Mouse (Mus musculus) bone marrow, adult 2 months (tissue): ENCODE data around the gene Plk5. TPM values are rescaled to one million over a fixed set of nuclear protein-coding genes. Genes with fewer than 3 reads are reported as not detected.
A peak's percentile ranks its signal among the peaks of the same experiment; 100 is the strongest.

Experiments used
- H3K27ac ChIP-seq: fragments of 200-500 bp; 2 replicates; pipeline ENCODE4 v1.5.1; 2012; ENCODE audit warnings: low read depth, mild to moderate bottlenecking, control low read depth, inconsistent platforms, low read length; ENCODE audit not compliant: control insufficient read depth, poor library complexity, insufficient read depth
- H3K4me1 ChIP-seq: fragments of 200-500 bp; 2 replicates; pipeline ENCODE4 v1.6.1; 2011; ENCODE audit warnings: low read length; ENCODE audit not compliant: control insufficient read depth, insufficient read depth
- H3K4me3 ChIP-seq: fragments of 200-500 bp; replicated peaks from 2 replicates; pipeline ENCODE3; 2011; ENCODE audit warnings: mild to moderate bottlenecking, low read depth, low read length, control low read depth; ENCODE audit not compliant: control insufficient read depth
- CTCF ChIP-seq: fragments of 200-500 bp; IDR thresholded peaks from 2 replicates; pipeline ENCODE4 v1.5.1; 2011; ENCODE audit warnings: low read length, control low read depth; ENCODE audit not compliant: control insufficient read depth, insufficient read depth
- POLR2A ChIP-seq: fragments of 200-500 bp; IDR thresholded peaks from 2 replicates; pipeline ENCODE4 v1.6.1; 2011; ENCODE audit warnings: low read depth, mild to moderate bottlenecking, control low read depth, low read length, borderline replicate concordance; ENCODE audit not compliant: control insufficient read depth
- WGBS: fragments of 180-500 bp; shearing (Covaris S2); methylation state at CpG from one replicate; pipeline ENCODE4 v1.1.7; 2018; 5-methylcytosine and 5-hydroxymethylcytosine counted together
- polyA plus RNA-seq: library from polyadenylated mRNA; stranded (reverse); fragments of >200 nt; gene quantifications from 2 replicates; pipeline ENCODE4 v1.2.4, GENCODE M21; 2011; ENCODE audit warnings: low replicate concordance; ENCODE audit not compliant: missing spikeins, insufficient read depth, insufficient read length

The Plk5 gene
- polyA plus RNA-seq, 1 experiment, result 2.2 TPM

- Histone ChIP-seq H3K27ac (no peak overlapping the region), H3K4me1 (peaks cover 4% of the 10 kb centered on the region; the same call in 1 of the 2 replicates), H3K4me3 (no peak overlapping the region)
- 71% methylated on average over 7 of the region's 7 CpGs for WGBS
- TF ChIP-seq POLR2A, result no peak
- TF ChIP-seq CTCF, result no peak
Observed at GRCm38 (mm10) chr10:80385310-80385709, 29.1 kb downstream of the Plk5 start.

GRCm38 (mm10) chr10:80385811-80386734 lies 29.8 kb downstream of the Plk5 start:
- peak overlapping the region; percentile 37 for H3K4me3 ChIP-seq
- no peak overlapping the region; the same call in 1 of the 2 replicates for H3K27ac ChIP-seq
- WGBS, result 32% methylated on average over 34 of the region's 34 CpGs
- no peak for TF ChIP-seq POLR2A
- TF ChIP-seq CTCF, result no peak
- H3K4me1 ChIP-seq, result peaks cover 4% of the 10 kb centered on the region; the same call in 1 of the 2 replicates

DNA sequence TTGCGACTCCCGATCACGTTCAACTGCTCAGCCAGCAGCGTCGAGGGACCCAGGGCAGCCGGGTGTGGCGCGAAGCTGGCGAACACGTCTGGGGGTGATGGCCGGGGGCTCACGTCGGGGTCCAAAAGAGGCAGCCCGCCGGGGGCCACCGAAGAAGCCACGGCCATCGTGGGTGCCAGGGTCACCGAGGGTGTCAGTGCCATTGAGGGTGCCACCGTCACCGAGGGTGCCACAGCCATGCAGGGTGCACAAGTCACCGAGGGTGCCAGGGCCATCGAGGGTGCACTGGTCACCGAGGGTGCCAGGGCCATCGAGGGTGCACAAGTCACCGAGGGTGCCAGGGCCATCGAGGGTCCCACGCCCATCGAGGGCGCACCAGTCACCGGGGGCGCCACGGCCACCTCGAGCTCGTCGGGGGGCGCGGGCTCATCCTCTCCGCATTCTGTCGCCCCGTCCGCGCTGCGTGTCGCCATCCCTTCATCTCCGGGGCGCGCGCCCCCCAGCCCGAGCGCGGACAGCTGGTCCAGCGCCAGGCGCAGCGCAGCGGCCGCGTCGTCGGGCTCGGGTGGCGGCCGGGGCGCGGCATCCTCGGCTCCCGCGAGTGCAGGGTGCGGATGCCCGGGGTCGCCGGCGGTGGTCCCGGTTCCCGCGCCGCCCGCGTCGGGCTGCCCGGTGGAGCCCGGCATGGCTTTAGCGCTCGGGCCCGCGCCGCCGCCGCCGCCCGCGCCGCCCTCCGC lies 30.6 kb downstream of the Plk5 start:
- Histone ChIP-seq H3K27ac (no peak overlapping the region; the same call in 1 of the 2 replicates), H3K4me3 (peak overlapping the region; percentile 58), H3K4me1 (peaks cover 4% of the 10 kb centered on the region; the same call in 1 of the 2 replicates)
- 8% methylated on average over 90 of the region's 94 CpGs for WGBS
- TF ChIP-seq POLR2A (no peak), CTCF (no peak)

DNA sequence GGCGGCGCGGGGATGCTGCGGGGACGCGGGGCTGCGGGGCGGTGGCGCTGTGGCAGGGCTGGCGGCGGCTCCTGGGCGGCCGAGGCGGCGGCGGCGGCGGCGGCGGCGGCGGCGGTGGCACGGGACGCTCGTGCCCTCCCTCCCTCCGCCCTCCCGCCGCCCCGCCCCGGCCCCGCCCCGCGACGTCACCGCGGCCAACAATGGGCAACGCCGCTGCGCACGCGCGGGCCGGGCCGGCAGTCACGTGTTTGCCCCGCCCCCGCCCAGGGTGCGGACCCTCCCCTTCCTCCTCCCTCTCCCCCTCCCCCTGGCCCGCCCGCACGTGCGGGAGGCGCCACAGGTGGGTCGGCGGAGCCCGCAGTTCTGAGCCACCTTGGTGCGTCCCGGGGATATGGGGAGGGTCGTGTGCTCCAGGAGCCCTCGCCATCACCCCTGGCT lies 31.3 kb downstream of the Plk5 start, which contains the start of gene Mex3d:
Mex3d (minus strand) TSS at position 138 of the 438 bp plus-strand sequence.
- H3K4me1 ChIP-seq, result peaks cover 4% of the 10 kb centered on the region; the same call in 1 of the 2 replicates
- H3K27ac ChIP-seq, result no peak within 1 kb of the TSS; the same call in 1 of the 2 replicates
- peak within 1 kb of the TSS; percentile 58 for H3K4me3 ChIP-seq
- 10% methylated on average over 42 of the region's 61 CpGs for WGBS
- TF ChIP-seq CTCF (no peak), POLR2A (peak; percentile 35; the same call in 1 of the 2 replicates)

GRCm38 (mm10) chr10:80388731-80389130 lies 32.5 kb downstream of the Plk5 start:
- H3K4me1 ChIP-seq, result peaks cover 4% of the 10 kb centered on the region; the same call in 1 of the 2 replicates
- H3K27ac ChIP-seq, result no peak overlapping the region
- no peak overlapping the region for H3K4me3 ChIP-seq
- 42% methylated on average over 2 of the region's 2 CpGs for whole genome bisulfite sequencing
- no peak for TF ChIP-seq POLR2A
- TF ChIP-seq CTCF, result no peak

GRCm38 (mm10) chr10:80389185-80389708 lies 33.0 kb downstream of the Plk5 start:
- Histone ChIP-seq H3K4me3 (no peak overlapping the region), H3K27ac (no peak overlapping the region), H3K4me1 (peaks cover 3% of the 10 kb centered on the region; the same call in 1 of the 2 replicates)
- WGBS, result 43% methylated on average over 4 of the region's 4 CpGs
- TF ChIP-seq CTCF (no peak), POLR2A (no peak)

- Histone ChIP-seq H3K4me1 (peaks cover 3% of the 10 kb centered on the region; the same call in 1 of the 2 replicates), H3K4me3 (no peak overlapping the region), H3K27ac (no peak overlapping the region)
- no peak for TF ChIP-seq CTCF
- TF ChIP-seq POLR2A, result no peak
- WGBS, result 87% methylated on average over 9 of the region's 9 CpGs
Observed at GRCm38 (mm10) chr10:80390697-80391096, 34.4 kb downstream of the Plk5 start.
